Mouse (Mus musculus) right cerebral cortex, postnatal 10 days (tissue): ENCODE results near the gene Exo5.

ENCODE experiments used
- DNase-seq, 2 experiments: peaks; one replicate each; pipeline ENCODE4 v3.0.0; 2021; ENCODE audit warnings: low spot score in 2 of 2

Gene Exo5

GRCm38 (mm10) chr4:120924554-120925299 is at the start of gene Exo5:
Gene Exo5 (minus strand): TSS chr4:120925017.
- peak; percentile 95 to 96 for DNase-seq

DNA sequence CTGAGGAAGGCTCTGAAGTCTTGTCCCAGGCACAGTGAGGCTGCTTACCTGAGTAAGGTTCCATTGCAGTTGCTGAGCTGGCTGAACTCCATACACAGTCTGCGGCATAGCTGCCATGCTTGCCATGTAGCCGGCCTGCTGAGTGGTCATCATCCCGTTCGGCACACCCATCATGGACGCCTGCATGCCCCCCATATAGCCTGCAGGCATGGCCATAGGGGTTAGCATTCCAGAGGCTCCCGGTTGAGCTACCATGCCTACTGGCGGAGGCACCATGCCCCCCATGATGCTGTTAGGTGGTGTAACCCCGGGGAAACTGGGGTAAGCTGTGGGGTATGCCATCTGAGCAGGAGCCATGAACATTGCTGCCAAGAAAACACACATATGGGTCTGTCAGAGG is 47.0 kb upstream of the Exo5 start:
- DNase-seq: no peak

DNA sequence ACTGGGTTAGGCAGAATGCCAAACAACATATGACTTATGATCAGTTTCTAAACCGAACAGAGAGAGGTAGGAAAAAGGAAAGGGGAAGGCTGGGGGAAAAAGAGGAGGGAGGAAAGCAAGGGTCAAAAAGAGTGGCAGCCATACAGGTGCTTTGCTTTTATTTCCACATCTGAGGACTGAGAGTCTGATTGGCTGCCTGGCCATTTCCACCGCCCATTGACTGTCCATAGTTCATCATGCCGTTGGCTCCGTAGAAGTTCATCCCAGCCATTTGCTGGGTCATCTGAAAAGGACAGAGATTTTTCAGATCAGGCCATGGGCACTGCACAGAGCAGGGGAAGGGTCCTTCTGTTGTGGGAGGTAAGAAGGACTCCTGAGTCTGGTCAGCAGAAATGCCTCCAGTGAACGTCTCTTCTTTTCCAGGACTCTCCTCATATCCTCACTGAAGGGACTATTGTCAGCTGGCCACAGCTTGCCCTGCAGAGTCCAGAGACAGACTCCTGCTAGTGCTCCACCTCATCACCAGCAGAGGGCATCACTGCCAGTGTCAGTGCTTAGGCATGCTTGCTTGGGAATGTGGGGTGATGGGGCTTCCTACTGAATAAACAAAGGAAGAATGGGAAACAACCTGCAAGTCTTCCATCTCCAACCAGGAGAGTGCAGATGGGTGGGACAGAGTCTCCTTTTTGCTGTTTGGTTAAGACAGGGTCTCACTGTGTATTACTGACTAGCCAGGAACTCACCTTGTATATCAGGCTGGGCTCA is 44.7 kb upstream of the Exo5 start:
- DNase-seq: peak; percentile 58 to 66

DNA sequence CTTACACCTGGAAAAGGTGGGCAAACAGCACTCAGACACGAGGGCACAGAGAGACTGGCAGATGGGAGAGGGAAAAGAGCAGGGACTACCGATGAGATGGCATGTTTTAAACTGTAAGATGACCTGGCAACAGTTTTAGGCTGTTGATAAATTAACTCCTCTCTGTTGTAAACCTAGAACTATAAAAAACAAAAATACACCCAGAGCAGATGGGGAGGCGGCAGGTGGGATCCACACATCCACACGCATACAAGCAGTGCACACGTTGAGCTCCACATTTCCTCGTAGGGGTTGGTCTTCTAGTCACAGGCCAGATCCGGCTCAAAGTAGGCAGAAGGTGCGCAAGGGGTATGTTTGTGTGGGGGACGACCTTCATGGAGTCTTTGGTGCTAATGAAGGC is 43.7 kb upstream of the Exo5 start:
- no peak for DNase-seq

GRCm38 (mm10) chr4:120955586-120955985 is 30.8 kb upstream of the Exo5 start:
- DNase-seq: no peak

GRCm38 (mm10) chr4:120953667-120954066 is 28.9 kb upstream of the Exo5 start:
- DNase-seq: no peak

DNA sequence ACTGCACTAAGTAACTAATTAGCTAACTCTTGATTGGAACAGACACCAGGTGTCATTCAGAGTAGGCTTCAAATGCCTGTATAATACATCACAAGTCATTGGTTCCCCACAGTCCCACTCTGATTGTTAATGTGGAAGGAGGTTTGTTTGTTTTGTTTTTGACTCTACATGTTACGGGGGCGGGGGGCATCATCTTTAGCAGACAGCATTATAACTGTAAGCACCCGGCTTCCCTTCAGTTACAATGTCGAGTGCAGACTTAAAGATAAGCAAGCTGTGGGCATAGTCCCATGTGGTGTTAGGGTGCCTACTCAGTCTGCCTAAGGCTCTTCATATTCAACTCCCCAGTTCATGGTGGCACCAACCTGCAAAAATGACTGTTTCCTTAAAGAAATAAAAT is 28.2 kb upstream of the Exo5 start:
- no peak for DNase-seq

DNA sequence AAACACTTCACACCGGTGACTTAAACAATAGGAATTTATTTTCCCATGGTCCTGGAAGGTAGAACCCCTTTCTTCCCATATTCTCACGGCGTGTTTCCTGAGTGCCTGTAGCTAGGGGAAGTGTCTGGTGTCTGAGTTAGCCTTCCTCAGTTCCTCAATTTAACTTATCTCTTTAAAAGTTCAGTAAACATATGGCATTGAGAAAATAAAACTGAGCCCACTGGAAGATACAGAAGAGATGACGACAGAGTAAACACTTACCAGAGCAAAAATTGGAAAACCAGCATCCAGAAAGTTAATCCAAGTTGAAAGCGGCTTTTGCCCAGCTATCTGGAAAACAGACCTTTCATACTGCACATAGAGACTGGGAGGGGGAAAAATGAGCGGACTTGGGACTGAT is 27.3 kb upstream of the Exo5 start:
- no peak for DNase-seq

DNA sequence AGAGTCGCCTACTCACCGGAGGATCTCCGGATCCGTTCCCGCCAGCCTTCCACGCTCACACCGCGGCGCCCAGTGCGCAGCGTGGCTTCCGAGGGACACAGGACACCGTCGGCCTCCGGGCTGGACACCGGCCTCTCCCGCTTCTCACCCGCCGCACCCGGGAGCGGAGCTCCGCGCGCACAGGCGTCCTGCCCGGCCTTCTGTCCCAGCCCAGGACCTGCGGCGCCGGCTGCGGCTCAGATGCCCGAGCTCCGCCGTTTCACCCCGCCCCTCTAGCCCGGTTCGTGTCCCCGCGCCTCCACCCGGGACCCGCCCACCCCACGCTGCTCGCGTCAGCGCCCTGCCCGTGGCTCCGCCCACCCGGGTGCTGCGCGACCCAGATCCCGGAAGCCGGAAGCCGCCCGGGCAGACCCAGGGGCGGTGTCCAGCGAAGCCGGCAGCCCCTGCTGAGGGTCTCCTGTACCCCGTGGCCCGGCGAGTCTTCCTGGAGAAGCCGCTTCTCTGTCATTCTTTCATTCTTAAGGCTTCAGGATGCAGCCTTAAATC is 26.7 kb upstream of the Exo5 start, which contains the start of gene Zfp69:
Zfp69 (minus strand) TSS at position 272 of the 546 bp plus-strand sequence.
- DNase-seq: peak; percentile 89 to 90

GRCm38 (mm10) chr4:120950763-120951427 is 26.1 kb upstream of the Exo5 start:
- DNase-seq: no peak

- DNase-seq: no peak
Observed at GRCm38 (mm10) chr4:120948938-120949337, 24.1 kb upstream of the Exo5 start.

DNA sequence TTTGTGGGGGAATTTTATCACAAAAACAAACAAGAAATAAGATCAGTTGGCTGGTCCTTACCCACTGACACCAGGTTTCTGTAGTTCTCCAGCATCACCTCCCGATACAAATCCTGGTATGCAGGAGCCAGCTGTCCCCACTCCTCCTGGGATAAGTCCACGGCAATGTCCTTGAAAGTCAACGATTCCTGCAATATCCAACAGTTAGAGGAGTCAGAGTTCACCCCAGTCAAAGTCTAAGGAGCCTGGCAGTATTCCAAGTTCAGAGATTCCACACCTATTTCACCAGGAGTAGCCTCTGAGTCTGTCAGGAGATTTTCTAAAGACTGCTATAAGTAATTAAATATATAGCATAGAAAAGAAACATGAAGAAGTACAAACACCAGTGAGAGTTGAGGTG is 10.2 kb upstream of the Exo5 start:
- DNase-seq: no peak

DNA sequence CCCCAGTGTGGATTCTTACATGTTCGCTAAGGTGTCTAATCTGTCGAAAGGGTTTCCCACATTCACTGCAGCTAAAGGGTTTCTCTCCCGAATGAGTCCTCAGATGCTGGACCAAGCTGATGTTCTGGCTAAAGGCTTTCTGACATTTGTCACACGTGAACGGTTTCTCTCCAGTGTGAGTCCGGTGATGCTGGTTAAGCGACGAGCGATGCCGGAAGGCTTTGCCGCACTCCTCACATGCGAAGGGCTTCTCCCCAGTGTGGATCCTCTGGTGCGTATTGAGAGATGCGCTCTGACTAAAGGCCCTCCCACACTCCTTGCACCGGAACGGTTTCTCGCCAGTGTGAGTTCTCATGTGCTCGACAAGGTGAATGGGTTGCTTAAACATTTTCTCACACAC is 5.9 kb upstream of the Exo5 start:
- no peak for DNase-seq

DNA sequence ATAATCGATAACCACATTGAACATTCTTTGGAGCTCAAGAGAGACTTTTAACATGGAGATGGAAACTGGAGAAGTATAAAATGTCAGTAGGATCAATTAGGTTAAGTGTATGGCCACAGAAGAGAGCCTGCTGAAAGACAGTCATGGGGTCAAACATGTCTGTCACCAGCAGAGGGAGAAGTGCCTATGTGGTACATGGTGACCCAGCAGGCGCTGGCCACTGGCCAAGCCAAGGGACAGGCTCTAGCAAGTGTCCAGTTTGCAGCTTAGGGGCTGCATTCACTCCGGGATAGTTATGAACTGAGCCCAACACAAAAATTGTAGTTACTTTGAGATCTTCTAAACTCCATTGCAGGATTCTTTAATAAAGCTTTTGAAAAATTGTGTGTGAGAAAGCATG is 3.9 kb upstream of the Exo5 start:
- DNase-seq: no peak

DNA sequence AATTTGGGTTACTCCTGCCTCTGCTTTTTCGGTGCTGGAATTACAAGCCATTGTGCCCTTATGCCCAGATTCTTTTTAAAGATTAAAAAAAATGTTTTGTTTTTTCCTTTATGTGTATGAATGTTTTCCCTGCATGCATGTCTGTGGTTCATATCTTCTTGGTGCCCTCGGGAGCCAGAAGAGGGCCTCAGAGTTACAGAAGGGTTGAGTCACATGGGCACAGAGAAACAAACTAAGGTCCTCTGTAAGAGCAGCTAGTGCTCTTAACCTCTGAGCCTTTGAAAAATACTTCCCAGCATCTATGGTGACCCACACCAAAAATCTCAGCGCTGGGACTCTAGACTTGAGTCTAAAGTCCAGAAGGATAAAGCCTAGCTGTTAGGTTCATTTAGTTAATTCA is 569 bp upstream of the Exo5 start:
- DNase-seq: peak; percentile 38 to 51

DNA sequence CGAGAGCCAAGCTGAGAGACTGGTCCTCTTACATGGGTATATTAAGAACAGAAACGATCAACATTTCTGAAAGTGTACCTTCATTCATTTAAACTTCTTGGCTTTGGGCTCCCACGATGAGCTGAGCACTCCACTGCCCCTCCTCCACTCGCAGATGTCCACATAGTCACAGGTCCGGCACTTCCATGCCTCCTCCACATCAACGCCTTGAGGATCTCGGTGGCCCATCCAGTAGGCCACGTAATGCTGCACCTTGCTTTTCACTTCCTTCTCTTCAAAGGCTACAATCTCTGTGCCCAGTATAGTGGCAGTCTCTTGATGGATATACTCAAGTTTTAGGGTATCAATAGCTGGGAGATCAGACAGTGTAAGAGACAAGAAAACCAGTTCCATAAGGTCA is 3.4 kb downstream of the Exo5 start:
- no peak for DNase-seq

DNA sequence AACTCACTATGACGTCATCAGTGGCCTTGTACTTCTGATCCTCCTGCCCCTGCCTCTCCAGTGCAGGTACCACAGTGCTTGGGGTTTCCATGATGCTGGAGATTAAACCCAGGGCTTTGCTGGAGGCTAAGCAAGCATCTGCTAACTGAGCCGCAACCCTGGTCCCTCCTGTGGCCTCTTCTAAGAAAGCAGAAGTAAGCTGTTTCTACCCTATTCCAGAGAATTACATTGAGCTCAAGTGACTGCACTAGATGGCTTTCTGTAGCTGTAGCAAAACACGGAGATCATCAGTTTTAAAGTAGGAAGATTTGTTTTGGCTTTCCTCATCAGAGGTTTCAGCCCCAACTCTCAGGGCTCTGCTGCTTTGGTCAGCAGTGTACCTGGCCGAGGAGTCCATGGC is 10.3 kb downstream of the Exo5 start:
- no peak for DNase-seq

DNA sequence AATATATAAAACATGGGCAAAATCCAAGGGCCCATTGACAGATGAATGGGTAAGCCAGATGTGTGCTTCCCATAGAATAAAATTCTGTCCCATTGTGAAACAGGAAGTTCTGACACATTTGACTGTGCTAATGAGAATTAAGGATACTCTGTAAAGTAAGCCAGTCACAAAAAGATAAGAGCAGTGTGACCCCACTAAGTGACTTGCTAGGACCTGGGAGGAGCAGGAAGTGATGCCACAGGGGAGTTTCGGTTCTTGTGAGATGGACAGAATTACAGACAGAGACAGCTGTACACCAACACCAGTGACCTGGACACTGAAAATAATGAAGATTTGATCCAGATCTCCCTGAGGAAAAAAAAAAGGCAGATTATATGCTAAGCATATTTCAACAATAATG is 11.0 kb downstream of the Exo5 start:
- no peak for DNase-seq

- no peak for DNase-seq
Observed at GRCm38 (mm10) chr4:120913443-120913842, 11.4 kb downstream of the Exo5 start.

DNA sequence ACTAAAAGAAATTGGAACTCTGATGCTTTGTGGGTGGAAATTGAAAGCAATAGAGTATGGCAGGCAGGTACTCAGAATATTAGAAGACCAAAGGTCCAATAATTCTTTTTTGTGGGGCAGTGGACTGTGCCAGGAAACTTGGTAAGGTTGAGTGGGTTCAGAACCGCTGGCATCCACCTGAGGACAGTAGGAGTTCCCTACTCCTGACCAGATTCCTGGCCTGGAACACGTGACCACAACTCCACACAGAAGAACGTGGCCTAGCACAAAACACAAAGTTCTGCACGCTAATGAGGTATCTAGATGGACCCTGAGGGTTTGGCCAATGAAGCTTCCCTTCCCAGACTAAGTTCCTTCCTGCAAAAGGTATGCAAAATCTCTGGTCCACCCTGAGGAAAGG is 12.0 kb downstream of the Exo5 start:
- no peak for DNase-seq

DNA sequence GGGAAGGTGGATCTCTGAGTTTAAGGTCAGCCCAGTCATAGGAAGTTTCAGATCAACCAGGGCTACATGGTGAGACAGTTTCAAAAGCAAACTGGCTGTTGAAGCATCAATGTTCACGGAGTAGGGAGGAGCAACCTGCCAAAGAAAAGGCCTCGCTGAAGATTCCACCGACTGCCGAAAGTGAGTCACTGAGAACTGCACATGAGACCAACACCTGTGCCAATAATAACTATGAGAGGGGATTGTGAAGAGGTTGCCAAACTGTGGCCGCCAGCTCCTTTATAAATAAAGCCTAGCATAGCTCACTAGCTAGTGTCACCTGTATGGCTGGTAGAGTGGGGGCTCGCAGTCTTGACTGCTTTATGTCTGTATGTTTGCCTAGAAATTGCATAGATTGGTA is 13.7 kb downstream of the Exo5 start:
- no peak for DNase-seq

GRCm38 (mm10) chr4:120909558-120910150 is 15.2 kb downstream of the Exo5 start:
- peak in 1 of 2 experiments; percentile 70 for DNase-seq
